Mouse (Mus musculus) CH12.LX (cell line): ENCODE results near the gene Farp1. TPM values are rescaled to one million over a fixed set of nuclear protein-coding genes. Genes with fewer than 3 reads are reported as not detected.
A peak's percentile ranks its signal among the peaks of the same experiment; 100 is the strongest.

ENCODE experiments used
- DNase-seq: peaks from one replicate; pipeline ENCODE4 v3.0.0-alpha.2; 2013; ENCODE audit errors: extremely low read depth
- H3K27ac ChIP-seq: 2 replicates; pipeline ENCODE4 v1.5.1; 2012; ENCODE audit warnings: low read depth, mild to moderate bottlenecking, control low read depth, moderate library complexity; ENCODE audit not compliant: insufficient read depth
- H3K27me3 ChIP-seq: replicated peaks from 2 replicates; pipeline ENCODE3; 2012; ENCODE audit warnings: inconsistent platforms
- H3K36me3 ChIP-seq, 2 experiments: replicated peaks in 1 of 2; 2 replicates each; pipeline versions ENCODE3 to v1.6.1; 2012; ENCODE audit warnings: inconsistent platforms in 1 of 2, low read length in 1 of 2, mild to moderate bottlenecking in 1 of 2, mixed read lengths in 1 of 2, moderate library complexity in 1 of 2; ENCODE audit not compliant: control insufficient read depth in 1 of 2, insufficient read depth in 1 of 2
- H3K4me1 ChIP-seq, 2 experiments: 2 replicates each; pipeline ENCODE4 v1.6.1; 2012; ENCODE audit warnings: inconsistent platforms in 1 of 2, moderate library complexity in 1 of 2; ENCODE audit not compliant: insufficient read depth in 2 of 2, control insufficient read depth in 1 of 2
- H3K4me2 ChIP-seq: 2 replicates; pipeline ENCODE4 v1.6.1; 2012; ENCODE audit warnings: low read depth, mild to moderate bottlenecking, control low read depth; ENCODE audit not compliant: poor library complexity, insufficient read depth, severe bottlenecking
- H3K4me3 ChIP-seq, 3 experiments: fragments of 150-350 bp in 1 of 3; sonication (generic) in 1 of 3; replicated peaks in 1 of 3; 2 replicates each; pipeline versions ENCODE3 to v1.5.1; 2011 to 2012; ENCODE audit warnings: low read depth in 2 of 3, low read length in 2 of 3, mild to moderate bottlenecking in 2 of 3, moderate library complexity in 2 of 3, control low read depth in 1 of 3, improper control_type of control experiment in 1 of 3, inconsistent platforms in 1 of 3, mixed read lengths in 1 of 3; ENCODE audit not compliant: poor library complexity in 1 of 3
- H3K79me2 ChIP-seq: replicated peaks from 2 replicates; pipeline ENCODE4 v1.6.1; 2012; ENCODE audit warnings: mild to moderate bottlenecking, moderate library complexity; ENCODE audit not compliant: control insufficient read depth, poor library complexity, insufficient read depth, severe bottlenecking; ENCODE audit errors: extremely low read depth
- H3K9ac ChIP-seq: 2 replicates; pipeline ENCODE4 v1.6.1; 2012; ENCODE audit warnings: low read depth, mild to moderate bottlenecking, control low read depth, moderate library complexity; ENCODE audit not compliant: insufficient read depth
- H3K9me3 ChIP-seq: replicated peaks from 2 replicates; pipeline ENCODE3; 2012; ENCODE audit warnings: low read length, inconsistent platforms, mixed read lengths
- CTCF ChIP-seq, 2 experiments: IDR thresholded peaks in 1 of 2; conservative IDR thresholded peaks in 1 of 2; 2 replicates each; pipeline ENCODE4 v1.5.1; 2011 to 2012; ENCODE audit warnings: low read depth in 2 of 2, low read length in 2 of 2, improper control_type of control experiment in 1 of 2, inconsistent platforms in 1 of 2, mild to moderate bottlenecking in 1 of 2, moderate library complexity in 1 of 2
- ETS1 ChIP-seq: conservative IDR thresholded peaks from 2 replicates; pipeline ENCODE4 v1.6.1; 2012; ENCODE audit warnings: low read depth, mild to moderate bottlenecking, inconsistent platforms, low read length, improper control_type of control experiment, moderate library complexity
- JUN ChIP-seq: IDR thresholded peaks from 2 replicates; pipeline ENCODE4 v1.6.1; 2011; ENCODE audit warnings: low read depth, mild to moderate bottlenecking, low read length, improper control_type of control experiment, moderate library complexity; ENCODE audit not compliant: insufficient read depth
- KAT2A ChIP-seq: IDR thresholded peaks from 2 replicates; pipeline ENCODE4 v1.6.1; 2012; ENCODE audit warnings: low read length, improper control_type of control experiment, inconsistent platforms; ENCODE audit not compliant: insufficient replicate concordance
- MAFK ChIP-seq: IDR thresholded peaks from 2 replicates; pipeline ENCODE4 v1.6.1; 2011; ENCODE audit warnings: low read length, improper control_type of control experiment; ENCODE audit not compliant: insufficient replicate concordance
- MAZ ChIP-seq: IDR thresholded peaks from 2 replicates; pipeline ENCODE4 v1.6.1; 2012; ENCODE audit warnings: low read depth, mild to moderate bottlenecking, inconsistent platforms, low read length, improper control_type of control experiment, moderate library complexity
- MEF2A ChIP-seq: IDR thresholded peaks from 2 replicates; pipeline ENCODE4 v1.6.1; 2014; ENCODE audit warnings: low read depth, mild to moderate bottlenecking, inconsistent platforms, low read length, improper control_type of control experiment, borderline replicate concordance
- POLR2A ChIP-seq: IDR thresholded peaks from 2 replicates; pipeline ENCODE4 v1.6.1; 2011; ENCODE audit warnings: low read depth, mild to moderate bottlenecking, improper control_type of control experiment, low read length
- POLR2AphosphoS2 ChIP-seq: IDR thresholded peaks from 2 replicates; pipeline ENCODE4 v1.6.1; 2011; ENCODE audit warnings: low read depth, low read length, improper control_type of control experiment
- RAD21 ChIP-seq: IDR thresholded peaks from 2 replicates; pipeline ENCODE4 v1.6.1; 2011; ENCODE audit warnings: low read depth, mild to moderate bottlenecking, low read length, improper control_type of control experiment, moderate library complexity
- SMC3 ChIP-seq: IDR thresholded peaks from 2 replicates; pipeline ENCODE4 v1.6.1; 2011; ENCODE audit warnings: low read depth, low read length, improper control_type of control experiment
- TCF12 ChIP-seq: IDR thresholded peaks from 2 replicates; pipeline ENCODE4 v1.6.1; 2014; ENCODE audit warnings: low read depth, mild to moderate bottlenecking, inconsistent platforms, low read length, improper control_type of control experiment
- USF2 ChIP-seq: conservative IDR thresholded peaks from 2 replicates; pipeline ENCODE4 v1.6.1; 2011; ENCODE audit warnings: low read depth, low read length, improper control_type of control experiment
- ZKSCAN1 ChIP-seq: IDR thresholded peaks from 2 replicates; pipeline ENCODE4 v1.6.1; 2012; ENCODE audit warnings: low read depth, inconsistent platforms, low read length, improper control_type of control experiment, borderline replicate concordance
- ZMIZ1 ChIP-seq: IDR thresholded peaks from 2 replicates; pipeline ENCODE4 v1.6.1; 2012; ENCODE audit warnings: low read depth, mild to moderate bottlenecking, inconsistent platforms, low read length, improper control_type of control experiment
- ZNF384 ChIP-seq: IDR thresholded peaks from 2 replicates; pipeline ENCODE4 v1.6.1; 2012; ENCODE audit warnings: low read depth, low read length, improper control_type of control experiment, inconsistent platforms
- dilution Hi-C: fragments of 300-500 bp; cut with MboI; formaldehyde crosslinking; loops from 2 replicates; pipeline ENCODE4 v1.14.3; 2020; ENCODE audit warnings: low sequenced_read_pairs; ENCODE audit not compliant: extremely low pct_unique_long_range_greater_than_20kb, extremely low pct_ligation_motif_present
- in situ Hi-C: fragments of 300-500 bp; cut with MboI; formaldehyde crosslinking; loops from 3 replicates; pipeline ENCODE4 v1.14.3; 2019; ENCODE audit warnings: low sequenced_read_pairs, low pct_ligation_motif_present, low pct_unique_long_range_greater_than_20kb, mixed read lengths
- polyA plus RNA-seq: library from polyadenylated mRNA; unstranded; fragments of >175 nt; gene quantifications from 2 replicates; pipeline ENCODE4 v1.2.1, GENCODE M21; 2012; ENCODE audit warnings: low read depth; ENCODE audit not compliant: insufficient read length
- total RNA-seq, 2 experiments: library from RNA; depleted of rRNA; stranded (reverse); fragments of 300-350 nt in 1 of 2; fragments of >200 nt in 1 of 2; gene quantifications; 2 replicates each; pipeline ENCODE4 v1.2.3; 2012 to 2014

The Farp1 gene
- total and polyA plus RNA-seq, 3 experiments, result 2.4 to 10.3 (median 2.5) TPM

GRCm38 (mm10) chr14:121281336-121281710 lies 246.3 kb downstream of the Farp1 start:
- no peak for TF ChIP-seq JUN
- TF ChIP-seq ZKSCAN1, result no peak
- no peak for TF ChIP-seq USF2
- TF ChIP-seq MAZ, result no peak
- no peak for TF ChIP-seq POLR2AphosphoS2
- in situ Hi-C loops, result no loop called here

GRCm38 (mm10) chr14:121285379-121286120 lies 250.6 kb downstream of the Farp1 start:
- peaks cover 0 to 36% of the 10 kb centered on the region in 2 experiments; a peak in 3 of 4 replicates for H3K4me1 ChIP-seq
- H3K9ac ChIP-seq, result no peak overlapping the region
- H3K27ac ChIP-seq, result peak overlapping the region; percentile 71; the same call in 1 of the 2 replicates
- H3K79me2 ChIP-seq, result no peaks in the 10 kb centered on the region; the same call in 1 of the 2 replicates
- no peak overlapping the region for H3K4me3 ChIP-seq
- in situ Hi-C loops, result no loop called here
- no peaks in the 10 kb centered on the region for H3K9me3 ChIP-seq
- dilution Hi-C loops, result no loop called here
- peak overlapping the region; percentile 37; the same call in 1 of the 2 replicates for H3K4me2 ChIP-seq
- TF ChIP-seq RAD21 (peak; percentile 25), MEF2A (peak; percentile 26; the same call in 1 of the 2 replicates), ETS1 (no peak), SMC3 (no peak; the same call in 1 of the 2 replicates), MAFK (no peak), TCF12 (no peak), ZMIZ1 (no peak), CTCF (conservative IDR thresholded peaks at IDR 0.05 in 1 of 2, IDR thresholded peaks at IDR 0.05 in 1 of 2; ENCODE audit: low read depth in 2 of 2, low read length in 2 of 2) (peak; percentile 10 to 46; a peak in 2 of 4 replicates), ZNF384 (peak; percentile 84), POLR2A (peak; percentile 27; the same call in 1 of the 2 replicates), KAT2A (no peak)
- peaks cover 60 to 82% of the 10 kb centered on the region in 2 experiments for H3K36me3 ChIP-seq
- DNase-seq, result peak; percentile 69
- no peaks in the 10 kb centered on the region for H3K27me3 ChIP-seq

More at GRCm38 (mm10) chr14:121281336-121281710, 246.3 kb downstream of the Farp1 start:
- H3K4me3 ChIP-seq, result no peak overlapping the region
- no peak overlapping the region for H3K27ac ChIP-seq
- no peaks in the 10 kb centered on the region for H3K9me3 ChIP-seq
- no peaks in the 10 kb centered on the region for H3K79me2 ChIP-seq
- peaks cover 48 to 94% of the 10 kb centered on the region in 2 experiments for H3K36me3 ChIP-seq
- DNase-seq, result no peak
- H3K4me2 ChIP-seq, result no peak overlapping the region
- H3K9ac ChIP-seq, result no peak overlapping the region
- no peaks in the 10 kb centered on the region for H3K27me3 ChIP-seq
- H3K4me1 ChIP-seq, result peaks cover 0 to 24% of the 10 kb centered on the region in 2 experiments; a peak in 3 of 4 replicates
- dilution Hi-C loops, result no loop called here
